Mouse (Mus musculus): ENCODE measurements around the gene Slc13a3. TPM values are rescaled to one million over a fixed set of nuclear protein-coding genes. Genes with fewer than 3 reads are reported as not detected.

The Slc13a3 gene
- total and polyA plus RNA-seq, 3 experiments: 0.29 to 0.68 (median 0.31) TPM

GRCm38 (mm10) chr2:165494495-165494894 lies 21.5 kb upstream of the Slc13a3 start:
- Histone ChIP-seq H3K27me3 (ENCODE audit: control insufficient read depth, insufficient read depth, low read length) (no peaks in the 10 kb centered on the region), H3K4me3 (no peak overlapping the region), H3K9ac (ENCODE audit: low read depth, low read length) (no peak overlapping the region), H3K79me2 (replicated peaks; ENCODE audit: control insufficient read depth, insufficient read depth, low read length) (no peaks in the 10 kb centered on the region), H3K4me1 (ENCODE audit: control insufficient read depth, insufficient read depth, low read length) (0 out of 2 replicates have a peak, but pooled peaks cover 1% of the 10 kb centered on the region), H3K27ac (no peak overlapping the region), H3K36me3 (ENCODE audit: control insufficient read depth, insufficient read depth, low read length) (no peaks in the 10 kb centered on the region)
- no peak for DNase-seq
- no peak for TF ChIP-seq CTCF (IDR thresholded peaks at IDR 0.05)
- TF ChIP-seq POLR2A (IDR thresholded peaks at IDR 0.05; ENCODE audit: insufficient read depth, low read depth, low read length): no peak
- TF ChIP-seq EP300 (IDR thresholded peaks at IDR 0.05; ENCODE audit: insufficient read depth, low read depth, low read length): no peak
- intact Hi-C loops (cut with DNase I): loop anchor here (5.0 kb wide), 1 partner anchor 1303 kb away; no protein-coding TSS in a partner anchor
- 48% methylated on average over 2 of the region's 2 CpGs for WGBS

- H3K27me3 ChIP-seq (ENCODE audit: control insufficient read depth, insufficient read depth, low read length): no peaks in the 10 kb centered on the region
- no peak for TF ChIP-seq EP300 (IDR thresholded peaks at IDR 0.05; ENCODE audit: insufficient read depth, low read depth, low read length)
- TF ChIP-seq CTCF (IDR thresholded peaks at IDR 0.05): no peak
- no peak for TF ChIP-seq POLR2A (IDR thresholded peaks at IDR 0.05; ENCODE audit: insufficient read depth, low read depth, low read length)
- H3K27ac ChIP-seq: peak overlapping the region; percentile 71
- no peaks in the 10 kb centered on the region for H3K36me3 ChIP-seq (ENCODE audit: control insufficient read depth, insufficient read depth, low read length)
- H3K4me1 ChIP-seq (ENCODE audit: control insufficient read depth, insufficient read depth, low read length): 0 out of 2 replicates have a peak, but pooled peaks cover 1% of the 10 kb centered on the region
- no peaks in the 10 kb centered on the region for H3K79me2 ChIP-seq (replicated peaks; ENCODE audit: control insufficient read depth, insufficient read depth, low read length)
- no peak for DNase-seq
- H3K4me3 ChIP-seq: peak overlapping the region; percentile 67
- WGBS: 24% methylated on average over 17 of the region's 17 CpGs
- intact Hi-C loops (cut with DNase I): loop anchor here (5.0 kb wide), 1 partner anchor 1304 kb away; no protein-coding TSS in a partner anchor
- peak overlapping the region; percentile 67 for H3K9ac ChIP-seq (ENCODE audit: low read depth, low read length)
Measured at GRCm38 (mm10) chr2:165493587-165494210, 20.7 kb upstream of the Slc13a3 start.

GRCm38 (mm10) chr2:165492648-165493553 lies 19.9 kb upstream of the Slc13a3 start, which contains the start of gene Trp53rka:
Gene Trp53rka (minus strand): TSS chr2:165493324.
- Histone ChIP-seq H3K36me3 (ENCODE audit: control insufficient read depth, insufficient read depth, low read length) (no peaks in the 10 kb centered on the region), H3K27me3 (ENCODE audit: control insufficient read depth, insufficient read depth, low read length) (no peaks in the 10 kb centered on the region), H3K4me1 (ENCODE audit: control insufficient read depth, insufficient read depth, low read length) (0 out of 2 replicates have a peak, but pooled peaks cover 1% of the 10 kb centered on the region), H3K4me3 (peak within 1 kb of the TSS; percentile 67), H3K27ac (peak within 1 kb of the TSS; percentile 71), H3K9ac (ENCODE audit: low read depth, low read length) (peak within 1 kb of the TSS; percentile 92), H3K79me2 (replicated peaks; ENCODE audit: control insufficient read depth, insufficient read depth, low read length) (no peaks in the 10 kb centered on the region)
- DNase-seq: peak; percentile 89 to 90
- WGBS: under 1% methylated on average over 83 of the region's 84 CpGs
- intact Hi-C loops (cut with DNase I): loop anchor here (5.0 kb wide), 1 partner anchor 1304 kb away; no protein-coding TSS in a partner anchor
- TF ChIP-seq CTCF (IDR thresholded peaks at IDR 0.05) (no peak), POLR2A (IDR thresholded peaks at IDR 0.05; ENCODE audit: insufficient read depth, low read depth, low read length) (peak; percentile 61; the same call in 1 of the 2 replicates), EP300 (IDR thresholded peaks at IDR 0.05; ENCODE audit: insufficient read depth, low read depth, low read length) (peak; percentile 81; the same call in 1 of the 2 replicates)

- no peaks in the 10 kb centered on the region for H3K79me2 ChIP-seq (replicated peaks; ENCODE audit: control insufficient read depth, insufficient read depth, low read length)
- H3K4me3 ChIP-seq: no peak overlapping the region
- H3K36me3 ChIP-seq (ENCODE audit: control insufficient read depth, insufficient read depth, low read length): no peaks in the 10 kb centered on the region
- peaks cover 3% of the 10 kb centered on the region for H3K4me1 ChIP-seq (ENCODE audit: control insufficient read depth, insufficient read depth, low read length)
- intact Hi-C loops (cut with DNase I): loop anchor here (2.0 to 5.0 kb wide), 3 partner anchors 96 to 415 kb away; no protein-coding TSS in a partner anchor
- no peaks in the 10 kb centered on the region for H3K27me3 ChIP-seq (ENCODE audit: control insufficient read depth, insufficient read depth, low read length)
- TF ChIP-seq POLR2A (IDR thresholded peaks at IDR 0.05; ENCODE audit: insufficient read depth, low read depth, low read length) (no peak), CTCF (IDR thresholded peaks at IDR 0.05) (peak; percentile 83), EP300 (IDR thresholded peaks at IDR 0.05; ENCODE audit: insufficient read depth, low read depth, low read length) (0 out of 2 replicates have a peak, but pooled peaks have one; percentile 38)
- 13% methylated on average over 8 of the region's 8 CpGs for WGBS
- H3K27ac ChIP-seq: no peak overlapping the region
- no peak overlapping the region for H3K9ac ChIP-seq (ENCODE audit: low read depth, low read length)
- peak; percentile 31 to 50 for DNase-seq
Measured at GRCm38 (mm10) chr2:165486881-165487535, 14.0 kb upstream of the Slc13a3 start.

GRCm38 (mm10) chr2:165486401-165486800 lies 13.4 kb upstream of the Slc13a3 start:
- 70% methylated on average over 5 of the region's 5 CpGs for WGBS
- Histone ChIP-seq H3K27ac (no peak overlapping the region), H3K36me3 (ENCODE audit: control insufficient read depth, insufficient read depth, low read length) (no peaks in the 10 kb centered on the region), H3K27me3 (ENCODE audit: control insufficient read depth, insufficient read depth, low read length) (no peaks in the 10 kb centered on the region), H3K4me1 (ENCODE audit: control insufficient read depth, insufficient read depth, low read length) (peaks cover 3% of the 10 kb centered on the region), H3K79me2 (replicated peaks; ENCODE audit: control insufficient read depth, insufficient read depth, low read length) (no peaks in the 10 kb centered on the region), H3K9ac (ENCODE audit: low read depth, low read length) (no peak overlapping the region), H3K4me3 (no peak overlapping the region)
- intact Hi-C loops (cut with DNase I): loop anchor here (2.0 to 5.0 kb wide), 3 partner anchors 96 to 414 kb away; no protein-coding TSS in a partner anchor
- TF ChIP-seq POLR2A (IDR thresholded peaks at IDR 0.05; ENCODE audit: insufficient read depth, low read depth, low read length) (no peak), EP300 (IDR thresholded peaks at IDR 0.05; ENCODE audit: insufficient read depth, low read depth, low read length) (no peak), CTCF (IDR thresholded peaks at IDR 0.05) (no peak)
- no peak for DNase-seq
